Mouse (Mus musculus) lung, embryonic 15.5 days (tissue): ENCODE results near the gene Opn3. TPM values are rescaled to one million over a fixed set of nuclear protein-coding genes. Genes with fewer than 3 reads are reported as not detected.
A peak's percentile ranks its signal among the peaks of the same experiment; 100 is the strongest.

Experiments used
- ATAC-seq: fragments of 200-750 bp; cut with Nextera tagmentation; 2 replicates; pipeline ENCODE4 v1.8.0; 2017; ENCODE audit warnings: moderate number of reproducible peaks, borderline replicate concordance; ENCODE audit not compliant: low FRiP score, low TSS enrichment; ENCODE audit errors: extremely low read depth
- H3K27ac ChIP-seq: fragments of 300-500 bp; sonication (generic); 2 replicates; pipeline ENCODE4 v1.5.1; 2015; ENCODE audit warnings: moderate library complexity, mild to moderate bottlenecking, inconsistent platforms
- H3K27me3 ChIP-seq: fragments of 300-500 bp; sonication (generic); 2 replicates; pipeline ENCODE4 v1.6.1; 2015; ENCODE audit warnings: inconsistent platforms
- H3K36me3 ChIP-seq: fragments of 300-500 bp; sonication (generic); 2 replicates; pipeline ENCODE4 v1.6.1; 2015; ENCODE audit warnings: inconsistent platforms
- H3K4me1 ChIP-seq: fragments of 300-500 bp; sonication (generic); 2 replicates; pipeline ENCODE4 v1.6.1; 2015; ENCODE audit warnings: inconsistent platforms
- H3K4me2 ChIP-seq: fragments of 300-500 bp; sonication (generic); 2 replicates; pipeline ENCODE4 v1.6.1; 2015; ENCODE audit warnings: inconsistent platforms, mild to moderate bottlenecking, moderate library complexity
- H3K4me3 ChIP-seq: fragments of 300-500 bp; sonication (generic); 2 replicates; pipeline ENCODE4 v1.5.1; 2015; ENCODE audit warnings: mild to moderate bottlenecking, inconsistent platforms
- H3K9ac ChIP-seq: fragments of 300-500 bp; sonication (generic); 2 replicates; pipeline ENCODE4 v1.6.1; 2015; ENCODE audit warnings: inconsistent platforms
- H3K9me3 ChIP-seq: fragments of 300-500 bp; sonication (generic); 2 replicates; pipeline ENCODE4 v1.6.1; 2016; ENCODE audit warnings: inconsistent platforms
- WGBS: fragments of 180-500 bp; shearing (Covaris S2); methylation state at CpG from one replicate; pipeline ENCODE4 v1.1.7; 2015; 5-methylcytosine and 5-hydroxymethylcytosine counted together
- polyA plus RNA-seq: library from polyadenylated mRNA; unstranded; fragments of >200 nt; fragmentation: Nextera tagmentation; extraction: Ambion mirVana; gene quantifications from 2 replicates; pipeline ENCODE4 v1.2.1, GENCODE M21; 2015

The Opn3 gene
- 5.6 and 6.1 TPM in 2 replicates for polyA plus RNA-seq

DNA sequence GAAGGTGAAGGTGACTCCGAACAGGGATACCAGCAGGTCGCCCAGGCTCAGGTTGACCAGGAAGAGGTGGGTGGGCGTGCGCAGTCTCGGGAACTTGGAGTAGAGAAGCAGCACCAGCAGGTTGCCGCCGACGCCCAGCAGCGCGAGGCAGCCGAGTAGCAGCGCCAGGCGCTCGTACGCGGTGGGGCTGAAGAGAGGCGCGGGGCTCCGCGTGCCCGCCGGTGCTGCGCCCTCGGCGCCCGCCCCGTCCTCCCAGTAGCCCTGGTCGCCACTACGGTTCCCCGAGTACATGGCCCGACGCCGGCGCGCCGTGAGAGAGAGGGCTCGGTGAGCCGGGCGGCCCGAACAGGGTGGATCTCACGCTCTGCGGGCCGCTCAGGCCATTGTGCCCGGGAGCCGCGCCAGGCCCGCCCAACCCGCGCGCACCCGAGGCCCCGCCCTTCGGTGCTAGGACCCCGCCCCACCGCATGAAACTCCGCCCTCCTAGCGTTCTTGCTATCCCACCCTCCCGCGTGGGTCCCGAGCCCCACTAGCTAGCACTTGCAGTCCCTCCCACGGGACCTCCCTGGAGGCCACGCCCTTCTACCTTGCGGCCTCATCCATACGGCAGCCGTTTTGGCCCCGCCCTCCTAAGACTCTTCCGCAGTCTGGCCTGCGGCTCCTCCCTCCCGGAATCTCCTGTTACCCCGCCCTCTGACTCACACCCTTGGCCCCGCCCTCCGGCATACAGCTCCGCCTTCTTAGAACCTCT is at the start of gene Opn3, which contains the start of gene Chml:
Gene Opn3, minus strand, starts transcription at position 531 of the 751 bp plus-strand sequence.
Gene Chml, minus strand, starts transcription at position 656 of the 751 bp plus-strand sequence.
- H3K4me1 ChIP-seq: peaks cover 22% of the 10 kb centered on the region
- H3K4me3 ChIP-seq: peak within 1 kb of the TSS; percentile 67
- H3K27ac ChIP-seq: peak within 1 kb of the TSS; percentile 90
- peak within 1 kb of the TSS; percentile 93 for H3K4me2 ChIP-seq
- H3K9me3 ChIP-seq: no peaks in the 10 kb centered on the region
- WGBS: under 1% methylated on average over 32 of the region's 73 CpGs
- peak within 1 kb of the TSS; percentile 83 for H3K9ac ChIP-seq
- H3K27me3 ChIP-seq: no peaks in the 10 kb centered on the region
- peaks cover 7% of the 10 kb centered on the region; the same call in 1 of the 2 replicates for H3K36me3 ChIP-seq
- peak; percentile 98 for ATAC-seq

DNA sequence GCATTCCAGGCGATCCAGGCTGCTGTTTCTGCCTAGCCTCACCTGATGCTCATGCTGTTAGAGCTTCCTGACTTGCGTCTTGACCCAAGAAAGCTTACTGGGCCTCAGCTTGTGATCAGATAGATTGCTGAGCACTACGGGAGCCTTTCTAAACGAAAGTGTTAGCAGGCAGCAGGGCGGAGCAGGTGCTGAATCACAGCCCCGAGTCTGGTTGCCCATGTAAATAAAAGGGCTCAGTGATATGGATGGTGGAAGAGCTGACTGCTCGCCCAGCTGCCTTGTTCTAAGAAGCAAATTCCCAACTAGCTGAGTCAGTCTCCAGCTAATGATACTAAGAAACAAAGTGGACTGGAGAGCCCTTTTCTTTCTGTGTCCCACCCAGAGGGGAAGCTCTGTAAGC is 33.2 kb upstream of the Opn3 start:
- Histone ChIP-seq H3K4me3 (no peak overlapping the region), H3K36me3 (no peaks in the 10 kb centered on the region), H3K9ac (no peak overlapping the region), H3K27me3 (no peaks in the 10 kb centered on the region), H3K9me3 (no peaks in the 10 kb centered on the region), H3K4me1 (no peaks in the 10 kb centered on the region), H3K4me2 (no peak overlapping the region), H3K27ac (no peak overlapping the region)
- no peak for ATAC-seq
- 25% methylated on average over 7 of the region's 7 CpGs for WGBS

DNA sequence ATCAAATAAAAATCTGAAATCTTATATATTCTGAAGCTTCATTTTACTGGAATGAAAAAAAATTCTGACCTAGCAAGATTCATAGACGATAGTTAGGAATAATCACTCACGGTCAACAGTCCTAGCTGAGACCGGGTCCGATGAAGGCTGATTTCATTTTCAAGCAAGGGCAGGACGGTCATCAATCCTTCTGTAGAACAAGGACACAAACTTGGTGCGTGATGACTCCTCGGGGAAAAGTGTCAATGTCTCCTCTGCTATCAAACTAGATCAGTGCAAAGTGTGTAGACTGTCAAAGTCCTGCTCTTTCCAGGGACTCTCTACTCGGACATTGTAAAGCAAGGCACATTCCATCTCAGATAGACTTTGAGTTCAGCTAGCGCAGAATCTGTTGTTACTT is 24.3 kb upstream of the Opn3 start:
- H3K4me2 ChIP-seq: no peak overlapping the region
- no peak overlapping the region for H3K9ac ChIP-seq
- ATAC-seq: no peak
- 82% methylated on average over 9 of the region's 9 CpGs for WGBS
- no peaks in the 10 kb centered on the region for H3K36me3 ChIP-seq
- 0 out of 2 replicates have a peak, but pooled peaks cover 3% of the 10 kb centered on the region for H3K4me1 ChIP-seq
- H3K4me3 ChIP-seq: no peak overlapping the region
- no peaks in the 10 kb centered on the region for H3K9me3 ChIP-seq
- no peak overlapping the region for H3K27ac ChIP-seq
- H3K27me3 ChIP-seq: no peaks in the 10 kb centered on the region

DNA sequence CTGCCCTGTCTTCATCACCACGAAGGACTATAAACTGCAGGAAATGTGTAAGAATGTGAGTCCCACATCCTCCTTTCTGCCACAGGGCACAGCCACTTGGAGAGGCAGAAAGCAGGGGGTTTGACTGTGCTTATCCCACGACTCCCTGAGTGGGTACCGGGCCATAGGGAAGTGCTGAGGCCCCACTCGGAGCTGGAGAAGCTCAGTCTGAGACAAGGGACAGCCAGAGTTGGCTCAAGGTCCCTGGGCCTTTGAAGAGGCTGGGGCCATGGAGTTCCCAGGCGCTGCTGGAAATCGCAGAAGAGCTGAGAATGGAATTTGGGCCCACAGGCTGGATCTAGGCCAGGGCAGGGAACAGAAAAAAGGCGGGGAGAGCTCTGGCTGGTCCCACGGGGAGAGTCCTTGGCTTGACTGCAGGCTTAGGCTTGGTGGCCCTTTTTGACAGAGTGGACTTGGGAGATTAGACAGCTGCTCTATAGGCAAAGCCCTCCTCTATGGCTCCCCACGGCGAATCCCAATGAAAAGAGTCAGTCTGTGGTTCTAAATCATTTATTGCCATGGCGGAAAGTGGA is 19.8 kb upstream of the Opn3 start:
- Histone ChIP-seq H3K4me3 (no peak overlapping the region), H3K27me3 (no peaks in the 10 kb centered on the region), H3K9ac (no peak overlapping the region), H3K4me1 (0 out of 2 replicates have a peak, but pooled peaks cover 3% of the 10 kb centered on the region), H3K4me2 (no peak overlapping the region), H3K36me3 (no peaks in the 10 kb centered on the region), H3K27ac (no peak overlapping the region), H3K9me3 (no peaks in the 10 kb centered on the region)
- peak; percentile 55; the same call in 1 of the 2 replicates for ATAC-seq
- 62% methylated on average over 11 of the region's 11 CpGs for WGBS

DNA sequence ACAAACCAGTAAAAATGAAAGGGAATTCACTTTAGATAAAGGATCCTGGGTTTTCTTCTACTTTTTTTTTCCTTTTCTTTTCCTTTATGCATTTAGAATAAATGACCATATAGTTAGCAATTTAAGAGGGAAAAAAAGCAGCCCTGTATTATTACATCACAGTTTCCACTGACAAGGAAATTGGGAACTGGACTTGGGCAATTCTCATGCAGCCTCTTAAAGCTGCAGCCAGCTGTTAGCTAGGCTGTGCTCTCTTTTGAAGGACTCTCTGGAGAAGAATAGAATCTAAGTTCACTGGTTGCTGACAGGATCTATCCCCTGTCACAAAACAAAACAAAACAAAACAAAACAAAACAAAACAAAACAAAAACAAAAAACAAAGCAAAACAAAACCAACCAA is 15.4 kb upstream of the Opn3 start:
- H3K4me3 ChIP-seq: no peak overlapping the region
- H3K9ac ChIP-seq: no peak overlapping the region
- no peak overlapping the region for H3K27ac ChIP-seq
- no peak overlapping the region for H3K4me2 ChIP-seq
- 0 out of 2 replicates have a peak, but pooled peaks cover 3% of the 10 kb centered on the region for H3K4me1 ChIP-seq
- ATAC-seq: no peak
- no peaks in the 10 kb centered on the region for H3K36me3 ChIP-seq
- H3K9me3 ChIP-seq: no peaks in the 10 kb centered on the region
- H3K27me3 ChIP-seq: no peaks in the 10 kb centered on the region

DNA sequence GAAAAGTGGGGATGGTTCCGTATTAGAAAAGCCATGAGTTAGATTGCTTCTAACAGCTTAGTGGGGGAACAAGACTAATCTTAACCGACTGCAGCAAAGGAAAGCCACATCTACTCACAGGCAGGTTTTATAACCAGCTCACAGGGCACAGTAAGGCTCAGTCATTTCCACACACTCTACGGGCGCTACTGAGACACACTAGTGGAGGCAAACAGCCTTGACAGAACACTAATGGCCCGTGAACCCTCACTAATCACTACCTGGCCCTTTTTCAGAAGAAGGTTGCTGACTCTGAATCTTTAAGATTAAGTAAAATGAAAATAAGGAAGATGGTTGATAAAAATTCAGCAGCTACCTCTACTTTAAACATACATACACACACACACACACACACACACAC is 15.0 kb upstream of the Opn3 start:
- Histone ChIP-seq H3K36me3 (no peaks in the 10 kb centered on the region), H3K9me3 (no peaks in the 10 kb centered on the region), H3K4me3 (no peak overlapping the region), H3K9ac (no peak overlapping the region), H3K4me2 (no peak overlapping the region), H3K27me3 (no peaks in the 10 kb centered on the region), H3K27ac (no peak overlapping the region), H3K4me1 (0 out of 2 replicates have a peak, but pooled peaks cover 3% of the 10 kb centered on the region)
- 67% methylated on average over 5 of the region's 5 CpGs for WGBS
- no peak for ATAC-seq

DNA sequence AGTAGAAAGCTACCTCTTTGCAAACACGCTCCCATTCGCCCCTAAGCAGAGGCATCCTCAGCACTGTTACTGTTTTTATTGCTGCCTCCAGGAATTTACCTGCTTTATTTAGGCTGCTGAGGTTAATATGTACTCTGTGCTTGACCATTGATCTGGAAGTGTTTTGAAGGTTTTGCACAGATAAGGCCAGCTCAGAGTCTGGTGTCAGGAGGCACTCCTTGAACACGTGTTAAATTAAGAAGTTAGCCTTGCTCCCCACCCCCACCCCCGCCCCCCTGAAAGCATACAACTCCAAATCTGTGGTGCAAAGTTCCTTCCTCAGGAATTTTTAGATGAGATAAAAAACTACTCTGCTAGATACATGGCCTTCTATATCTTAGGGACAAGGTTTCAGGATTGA is 8.6 kb upstream of the Opn3 start:
- Histone ChIP-seq H3K27me3 (no peaks in the 10 kb centered on the region), H3K4me2 (no peak overlapping the region), H3K36me3 (no peaks in the 10 kb centered on the region), H3K9me3 (no peaks in the 10 kb centered on the region), H3K27ac (no peak overlapping the region), H3K4me3 (no peak overlapping the region), H3K9ac (no peak overlapping the region), H3K4me1 (no peaks in the 10 kb centered on the region)
- WGBS: 45% methylated on average over 4 of the region's 4 CpGs
- ATAC-seq: no peak

DNA sequence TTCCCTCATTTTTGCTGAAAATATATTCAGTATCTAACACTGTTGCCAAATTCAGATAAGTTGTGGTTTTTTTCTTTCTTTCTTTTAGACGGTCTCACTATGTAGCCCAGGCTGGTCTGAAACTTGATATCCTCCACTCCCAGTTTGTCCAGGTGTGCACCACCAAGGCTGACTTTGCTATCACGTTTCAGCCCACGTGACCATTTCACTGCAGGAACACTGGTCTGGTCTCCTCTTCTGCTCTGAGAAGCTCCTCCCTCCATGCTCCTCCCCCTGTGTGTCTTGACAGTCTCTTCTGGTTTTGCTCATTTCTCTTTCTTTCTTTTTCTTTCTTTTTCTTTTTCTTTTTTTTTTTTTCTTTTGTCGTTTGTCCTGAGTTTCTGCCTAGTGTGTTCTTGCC is 7.2 kb upstream of the Opn3 start:
- no peak overlapping the region for H3K9ac ChIP-seq
- H3K27me3 ChIP-seq: no peaks in the 10 kb centered on the region
- H3K27ac ChIP-seq: no peak overlapping the region
- H3K4me1 ChIP-seq: no peaks in the 10 kb centered on the region
- H3K4me3 ChIP-seq: no peak overlapping the region
- no peak overlapping the region for H3K4me2 ChIP-seq
- WGBS: 29% methylated on average over 4 of the region's 4 CpGs
- H3K9me3 ChIP-seq: no peaks in the 10 kb centered on the region
- no peaks in the 10 kb centered on the region for H3K36me3 ChIP-seq
- no peak for ATAC-seq

DNA sequence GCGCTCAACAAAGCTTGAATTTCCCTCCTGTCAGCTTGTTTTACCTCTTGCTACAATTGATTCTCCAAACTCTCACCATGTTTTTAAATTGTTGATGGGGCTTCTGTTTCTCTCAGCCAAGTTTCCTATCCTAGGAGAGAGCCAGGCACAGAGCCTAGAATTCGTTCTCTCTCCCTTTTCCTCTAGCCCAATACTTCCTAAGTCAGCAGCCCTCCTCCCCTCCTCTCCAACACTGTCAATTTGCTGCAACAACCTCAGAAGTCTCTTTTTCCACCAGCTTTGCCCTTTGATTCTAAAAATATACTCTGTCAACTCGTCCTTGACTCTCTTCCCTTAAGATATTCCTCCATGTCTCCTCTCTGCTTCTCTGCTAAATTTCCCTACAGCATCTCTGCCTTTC is 6.8 kb upstream of the Opn3 start:
- no peak overlapping the region for H3K9ac ChIP-seq
- H3K27me3 ChIP-seq: no peaks in the 10 kb centered on the region
- H3K4me1 ChIP-seq: no peaks in the 10 kb centered on the region
- WGBS: 48% methylated on average over 3 of the region's 3 CpGs
- H3K9me3 ChIP-seq: no peaks in the 10 kb centered on the region
- no peaks in the 10 kb centered on the region for H3K36me3 ChIP-seq
- ATAC-seq: no peak
- H3K4me2 ChIP-seq: no peak overlapping the region
- no peak overlapping the region for H3K4me3 ChIP-seq
- H3K27ac ChIP-seq: no peak overlapping the region

DNA sequence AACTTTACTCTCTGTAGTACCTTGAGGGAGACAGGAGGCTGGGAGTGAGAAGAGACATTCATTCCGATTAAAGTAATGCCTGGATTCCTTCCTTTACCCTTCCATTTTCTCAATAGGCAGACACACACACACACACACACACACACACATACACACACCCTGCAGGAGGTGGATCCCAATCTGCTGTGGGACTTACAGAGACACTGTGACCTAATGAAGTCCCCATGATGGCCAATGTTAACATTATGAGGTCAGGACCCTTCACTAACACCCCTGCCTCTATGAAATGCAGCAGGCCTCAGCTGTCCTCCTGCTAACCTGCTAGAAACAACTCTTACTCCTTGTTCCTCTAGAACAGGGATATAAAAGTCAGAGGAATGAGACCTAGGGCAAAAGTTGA is 5.7 kb upstream of the Opn3 start, which contains the start of gene Wdr64:
Gene Wdr64, plus strand, starts transcription at position 301 of the 400 bp plus-strand sequence.
- no peak within 1 kb of the TSS for H3K4me3 ChIP-seq
- 0 out of 2 replicates have a peak, but pooled peaks cover 6% of the 10 kb centered on the region for H3K4me1 ChIP-seq
- H3K9ac ChIP-seq: no peak within 1 kb of the TSS
- no peak for ATAC-seq
- H3K27me3 ChIP-seq: no peaks in the 10 kb centered on the region
- no peak within 1 kb of the TSS for H3K27ac ChIP-seq
- no peak within 1 kb of the TSS for H3K4me2 ChIP-seq
- no peaks in the 10 kb centered on the region for H3K9me3 ChIP-seq
- 69% methylated on average over 1 of the region's 1 CpGs for WGBS
- no peaks in the 10 kb centered on the region for H3K36me3 ChIP-seq

DNA sequence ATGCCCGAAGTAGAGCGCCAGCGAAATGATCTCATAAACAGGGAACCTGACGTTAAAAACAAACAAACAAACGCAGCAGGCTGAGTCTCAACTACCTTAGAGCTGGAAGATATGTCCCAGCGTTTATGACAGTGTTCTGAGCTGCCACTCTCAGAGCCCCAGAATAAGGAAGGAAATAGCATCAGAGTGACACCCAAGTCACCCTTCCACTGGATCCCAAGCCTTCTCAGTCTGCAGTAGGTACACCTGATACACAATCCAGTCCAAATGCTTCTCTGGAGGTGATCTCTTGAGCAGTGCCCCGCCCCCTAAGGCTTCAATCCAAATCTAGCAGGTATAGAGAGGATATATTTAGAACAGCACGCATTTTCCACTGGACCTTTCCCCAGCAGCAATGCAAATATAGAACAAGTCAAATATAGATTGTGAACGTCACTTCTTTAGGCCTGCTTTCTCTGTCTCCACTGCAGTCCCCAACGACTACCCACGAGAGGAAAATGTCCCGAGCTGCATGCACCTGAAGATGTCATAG is 919 bp upstream of the Opn3 start:
- Histone ChIP-seq H3K9ac (no peak overlapping the region), H3K27ac (no peak overlapping the region), H3K36me3 (no peaks in the 10 kb centered on the region), H3K4me3 (peak overlapping the region; percentile 67), H3K4me2 (peak overlapping the region; percentile 93), H3K4me1 (peaks cover 22% of the 10 kb centered on the region), H3K27me3 (no peaks in the 10 kb centered on the region), H3K9me3 (no peaks in the 10 kb centered on the region)
- whole genome bisulfite sequencing: 30% methylated on average over 12 of the region's 12 CpGs
- ATAC-seq: no peak

DNA sequence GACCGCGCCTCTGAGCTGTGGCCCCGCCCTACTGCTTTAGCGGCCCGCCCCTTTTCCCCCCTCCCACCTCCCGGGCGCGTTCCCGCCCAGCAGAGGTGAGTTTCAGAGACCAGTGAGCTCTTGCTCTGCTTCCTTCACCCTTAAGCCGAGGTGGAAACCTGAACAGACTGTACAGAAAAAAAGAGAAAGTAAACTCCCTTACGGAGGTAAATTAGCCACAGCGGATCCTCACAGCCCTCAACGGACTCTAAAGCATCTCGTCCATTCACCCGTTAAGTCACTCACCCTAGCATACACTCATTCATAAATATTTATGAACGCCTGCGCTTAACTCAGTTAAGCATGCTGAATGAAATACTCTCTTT is 403 bp upstream of the Opn3 start:
- WGBS: 2% methylated on average over 15 of the region's 17 CpGs
- Histone ChIP-seq H3K9ac (peak overlapping the region; percentile 41; the same call in 1 of the 2 replicates), H3K36me3 (0 out of 2 replicates have a peak, but pooled peaks cover 3% of the 10 kb centered on the region), H3K27me3 (no peaks in the 10 kb centered on the region), H3K27ac (no peak overlapping the region), H3K4me2 (peak overlapping the region; percentile 93), H3K4me1 (peaks cover 22% of the 10 kb centered on the region), H3K9me3 (no peaks in the 10 kb centered on the region), H3K4me3 (peak overlapping the region; percentile 67)
- ATAC-seq: no peak
